Mouse (Mus musculus): ENCODE measurements at regions not wholly inside any gene's neighbourhood (a gene's known extent, or its start where the extent isn't known, plus 50 kb on each side); places are given as distances from the start of the nearest gene placed in this dataset.
"Not testable (repeated sequence)": the region's sequence is repeated elsewhere in the genome, so short reads cannot be mapped to it uniquely, and the experiment has no call there.

GRCm38 (mm10) chr3:57963965-57964364 lies 116.1 kb upstream of the Pfn2 start:
- DNase-seq (ENCODE audit: low spot score): no peak

- DNase-seq (ENCODE audit: low spot score): not testable (repeated sequence)
These were observed 122.7 kb upstream of the Pfn2 start for GRCm38 (mm10) chr3:57970614-57971013.

GRCm38 (mm10) chr3:57972469-57973245 lies 124.8 kb upstream of the Pfn2 start:
- DNase-seq (ENCODE audit: low spot score): no peak

GRCm38 (mm10) chr3:57973546-57973945 lies 125.7 kb upstream of the Pfn2 start:
- DNase-seq (ENCODE audit: low spot score): no peak

- no peak for DNase-seq (ENCODE audit: low spot score)
These were observed 127.5 kb upstream of the Pfn2 start for GRCm38 (mm10) chr3:57975379-57975778.

GRCm38 (mm10) chr3:57976640-57977229 lies 128.9 kb upstream of the Pfn2 start:
- DNase-seq (ENCODE audit: low spot score): no peak

GRCm38 (mm10) chr3:57988175-57988574 lies 140.3 kb upstream of the Pfn2 start:
- DNase-seq (ENCODE audit: low spot score): no peak

GRCm38 (mm10) chr3:57990738-57991137 lies 142.9 kb upstream of the Pfn2 start:
- DNase-seq (ENCODE audit: low spot score): no peak

GRCm38 (mm10) chr3:57998121-57999102 lies 150.5 kb upstream of the Pfn2 start:
- no peak for DNase-seq (ENCODE audit: low spot score)

- no peak for DNase-seq (ENCODE audit: low spot score)
These were observed 155.1 kb upstream of the Pfn2 start for GRCm38 (mm10) chr3:58002792-58003574.

GRCm38 (mm10) chr3:58024750-58025392 lies 177.0 kb upstream of the Pfn2 start:
- DNase-seq (ENCODE audit: low spot score): no peak

GRCm38 (mm10) chr3:58049618-58050017 lies 201.7 kb upstream of the Pfn2 start:
- DNase-seq (ENCODE audit: low spot score): no peak

- no peak for DNase-seq (ENCODE audit: low spot score)
These were observed 206.8 kb upstream of the Pfn2 start for GRCm38 (mm10) chr3:58054726-58055125.

GRCm38 (mm10) chr3:58055181-58055580 lies 207.3 kb upstream of the Pfn2 start:
- DNase-seq (ENCODE audit: low spot score): no peak

- DNase-seq (ENCODE audit: low spot score): no peak
These were observed 208.5 kb upstream of the Pfn2 start for GRCm38 (mm10) chr3:58056191-58057063.

- no peak for DNase-seq (ENCODE audit: low spot score)
These were observed 209.2 kb upstream of the Pfn2 start for GRCm38 (mm10) chr3:58057064-58057396.

GRCm38 (mm10) chr3:58058134-58058533 lies 210.3 kb upstream of the Pfn2 start:
- DNase-seq (ENCODE audit: low spot score): no peak

- no peak for DNase-seq (ENCODE audit: low spot score)
These were observed 216.1 kb upstream of the Pfn2 start for GRCm38 (mm10) chr3:58063852-58064549.

GRCm38 (mm10) chr3:58071574-58071973 lies 223.7 kb upstream of the Pfn2 start:
- no peak for DNase-seq (ENCODE audit: low spot score)
